Mouse (Mus musculus): Measurements from ENCODE around the gene Etv2.

Etv2 gene

DNA sequence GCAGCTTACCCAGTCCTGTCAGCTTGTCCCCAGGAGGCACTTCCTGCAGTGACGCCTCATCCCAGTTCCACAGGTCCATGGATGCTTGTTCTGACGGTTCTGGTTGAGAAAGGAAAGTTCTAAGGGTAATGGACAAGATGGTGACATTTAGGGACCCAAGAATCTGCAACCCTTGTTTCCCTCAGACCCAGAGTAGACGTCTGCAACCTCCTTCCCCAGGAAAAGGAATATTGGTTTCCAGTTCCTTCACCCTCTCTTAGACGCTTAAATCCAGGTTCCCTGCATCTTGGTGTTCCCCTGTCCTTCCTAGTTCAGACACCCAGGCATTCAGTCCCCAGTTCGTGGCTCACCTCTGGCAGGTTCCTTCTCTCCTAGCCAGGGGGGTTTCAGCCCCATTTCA, at the start of gene Etv2:
Etv2 (minus strand) TSS at position 101 of the 400 bp plus-strand sequence.
- no peak for DNase-seq (ENCODE audit: low read depth)

DNA sequence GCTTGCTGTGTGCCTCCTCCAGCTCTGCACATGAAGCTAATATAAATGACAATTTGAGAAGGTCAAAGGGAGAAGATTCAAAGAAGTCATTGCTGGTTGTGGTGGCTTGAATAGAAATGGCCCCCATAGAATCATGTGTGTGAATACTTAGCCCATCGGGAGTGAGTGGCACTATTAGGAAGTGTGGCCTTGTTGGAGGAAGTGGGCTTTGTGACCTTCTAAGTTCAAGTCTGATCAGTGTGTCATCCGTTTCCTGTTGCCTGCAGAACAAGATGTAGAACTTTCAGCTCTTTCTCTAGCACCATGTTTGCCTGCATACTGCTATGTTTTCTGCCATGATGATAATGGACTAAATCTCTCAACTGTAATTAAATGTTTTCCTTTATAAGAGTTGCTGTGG, 47.8 kb upstream of the Etv2 start:
- DNase-seq (ENCODE audit: low read depth), result peak; percentile 62

DNA sequence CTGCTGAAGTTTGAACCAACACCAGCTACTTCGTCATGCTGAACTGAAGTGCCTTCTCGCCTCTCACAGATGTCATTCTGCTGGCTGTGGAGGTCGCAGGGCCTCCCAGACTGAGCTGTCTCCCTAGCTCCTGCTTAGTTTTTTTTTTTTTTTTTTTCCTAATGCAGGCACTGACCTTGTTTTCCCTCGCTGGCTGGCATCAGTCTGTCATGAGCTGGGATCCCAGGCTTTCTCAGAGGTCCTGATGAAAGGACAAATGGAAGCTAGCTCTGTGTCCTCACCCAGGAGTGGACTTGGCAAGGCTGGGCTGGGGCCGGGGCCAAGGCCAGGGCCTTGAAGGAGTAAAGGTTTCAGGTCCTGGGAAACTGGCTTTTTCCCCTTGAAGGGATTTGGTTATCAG, 46.2 kb upstream of the Etv2 start:
- no peak for DNase-seq (ENCODE audit: low read depth)

DNA sequence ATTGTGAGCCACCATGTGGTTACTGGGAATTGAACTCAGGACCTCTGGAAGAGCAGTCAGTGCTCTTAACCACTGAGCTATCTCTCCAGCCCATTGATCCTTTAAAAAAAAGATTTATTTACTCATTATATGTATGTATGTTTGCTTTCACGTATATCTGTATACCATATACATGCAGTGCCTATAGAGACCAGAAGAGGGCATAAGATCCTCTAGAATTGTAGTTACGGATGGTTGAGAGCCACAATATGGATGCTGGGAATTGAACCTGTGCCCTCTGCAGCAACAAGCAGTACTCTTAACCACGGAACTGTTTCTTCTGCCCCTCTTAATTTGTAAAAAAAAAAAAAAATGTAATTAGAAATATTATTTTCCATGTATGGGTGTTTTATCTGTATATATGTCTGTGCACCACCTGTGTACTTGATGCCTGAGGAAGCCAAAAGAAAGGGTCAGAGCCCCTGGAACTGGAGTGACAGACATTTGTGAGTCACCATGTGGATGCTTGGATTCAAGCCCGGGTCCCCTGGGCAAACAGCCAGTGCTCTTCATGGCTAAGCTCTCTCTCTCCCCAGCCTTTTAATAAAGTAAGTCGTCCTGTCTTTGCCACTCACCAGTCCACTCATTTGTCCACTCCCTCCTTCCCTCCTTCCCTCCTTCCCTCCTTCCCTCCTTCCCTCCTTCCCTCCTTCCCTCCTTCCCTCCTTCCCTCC, 42.8 kb upstream of the Etv2 start:
- DNase-seq (ENCODE audit: low read depth), result peak; percentile 25

DNA sequence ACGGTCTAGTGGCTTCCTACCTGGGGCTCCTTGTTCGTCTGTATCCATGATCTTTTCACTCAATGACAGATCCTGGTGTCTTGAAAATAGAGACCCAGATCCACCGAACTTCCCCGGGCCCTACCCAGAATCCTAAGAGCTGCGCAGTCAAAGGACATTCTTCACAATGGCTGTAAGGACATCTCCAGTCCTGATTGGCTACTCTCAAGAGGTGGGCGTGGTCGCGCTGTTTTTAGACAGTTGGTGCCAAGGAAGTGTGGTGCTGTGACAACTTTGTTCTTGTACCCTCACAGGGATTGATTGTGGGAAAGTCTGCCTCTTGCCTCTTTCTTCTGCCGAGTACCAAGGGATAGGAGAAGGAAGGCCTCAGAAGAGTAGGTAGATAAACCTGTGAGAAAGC, 35.8 kb upstream of the Etv2 start, which contains the start of gene Pmis2:
Pmis2 (minus strand) TSS at position 126 of the 400 bp plus-strand sequence.
- DNase-seq (ENCODE audit: low read depth), result no peak

DNA sequence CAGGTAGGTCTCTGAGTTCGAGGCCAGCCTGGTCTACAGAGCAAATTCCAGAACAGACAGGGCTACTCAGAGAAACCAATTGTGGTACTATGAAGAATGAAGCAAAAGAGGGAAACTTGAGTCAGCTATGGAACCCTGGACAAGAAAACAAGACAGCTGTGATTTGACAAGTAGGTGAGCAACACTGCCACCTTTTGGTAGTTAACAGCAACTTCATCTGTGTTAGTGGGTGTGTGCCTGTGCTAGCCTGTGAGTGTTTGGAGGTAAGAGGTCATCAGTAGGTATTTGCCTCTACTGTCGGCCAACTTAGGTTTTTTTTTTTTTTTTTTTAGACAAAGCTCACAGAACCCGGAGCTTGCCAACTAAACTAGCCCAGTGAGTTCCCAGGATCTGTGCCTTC, 33.6 kb upstream of the Etv2 start:
- peak; percentile 81 for DNase-seq (ENCODE audit: low read depth)

DNA sequence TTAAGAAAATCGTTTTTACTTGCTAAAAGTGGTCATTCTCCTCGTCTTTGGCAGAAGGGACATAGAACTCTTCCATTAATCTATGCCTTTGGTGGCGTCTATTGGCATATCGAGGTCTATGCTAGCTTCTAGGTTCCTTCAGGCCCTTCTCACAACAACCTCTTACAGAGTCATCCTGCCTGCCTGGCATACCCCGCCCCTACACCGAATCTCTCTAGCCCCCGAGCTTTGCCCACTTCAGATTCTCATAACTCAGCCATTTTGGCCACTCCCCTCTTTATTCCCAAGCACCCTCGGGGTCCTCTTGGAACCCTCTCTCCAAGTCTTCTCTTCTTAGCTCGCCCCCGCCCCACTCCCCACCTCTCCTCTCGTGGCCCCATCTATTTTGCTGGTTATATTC, 29.7 kb upstream of the Etv2 start:
- no peak for DNase-seq (ENCODE audit: low read depth)

DNA sequence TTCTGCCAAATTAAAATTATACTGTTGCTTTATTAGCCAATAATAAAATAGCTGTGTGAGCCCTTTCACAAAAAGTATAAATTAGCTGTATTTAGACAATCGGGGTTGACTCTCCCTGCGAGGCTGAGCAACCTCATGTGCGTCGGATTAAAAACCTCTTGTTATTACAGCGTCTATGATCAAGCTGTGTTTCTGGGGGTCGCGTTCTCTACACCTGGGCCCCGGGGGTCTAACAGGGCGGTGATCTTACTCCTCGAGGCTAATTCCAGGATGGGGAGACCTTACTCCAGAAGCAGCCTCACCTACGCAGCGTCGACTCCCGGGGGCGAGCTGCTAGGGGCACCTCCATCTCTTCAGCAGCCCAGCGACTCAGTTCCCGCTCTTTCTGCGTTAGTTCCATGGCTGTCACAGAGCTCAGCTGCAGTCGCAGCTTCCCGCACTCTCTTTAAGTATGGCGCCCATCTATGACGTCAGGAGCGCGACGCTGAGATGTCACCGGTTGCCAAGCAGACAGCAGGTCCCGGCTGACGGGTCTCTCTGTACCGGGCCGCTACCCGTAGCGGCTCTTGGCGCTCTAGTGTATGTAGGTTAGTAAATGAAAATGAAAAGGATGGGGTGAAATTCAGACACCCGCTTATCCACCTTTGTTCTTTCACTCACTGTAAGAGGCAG, 29.0 kb upstream of the Etv2 start, which contains the start of gene Haus5:
Haus5 (minus strand) TSS at position 466 of the 672 bp plus-strand sequence.
- peak; percentile 95 for DNase-seq (ENCODE audit: low read depth)

DNA sequence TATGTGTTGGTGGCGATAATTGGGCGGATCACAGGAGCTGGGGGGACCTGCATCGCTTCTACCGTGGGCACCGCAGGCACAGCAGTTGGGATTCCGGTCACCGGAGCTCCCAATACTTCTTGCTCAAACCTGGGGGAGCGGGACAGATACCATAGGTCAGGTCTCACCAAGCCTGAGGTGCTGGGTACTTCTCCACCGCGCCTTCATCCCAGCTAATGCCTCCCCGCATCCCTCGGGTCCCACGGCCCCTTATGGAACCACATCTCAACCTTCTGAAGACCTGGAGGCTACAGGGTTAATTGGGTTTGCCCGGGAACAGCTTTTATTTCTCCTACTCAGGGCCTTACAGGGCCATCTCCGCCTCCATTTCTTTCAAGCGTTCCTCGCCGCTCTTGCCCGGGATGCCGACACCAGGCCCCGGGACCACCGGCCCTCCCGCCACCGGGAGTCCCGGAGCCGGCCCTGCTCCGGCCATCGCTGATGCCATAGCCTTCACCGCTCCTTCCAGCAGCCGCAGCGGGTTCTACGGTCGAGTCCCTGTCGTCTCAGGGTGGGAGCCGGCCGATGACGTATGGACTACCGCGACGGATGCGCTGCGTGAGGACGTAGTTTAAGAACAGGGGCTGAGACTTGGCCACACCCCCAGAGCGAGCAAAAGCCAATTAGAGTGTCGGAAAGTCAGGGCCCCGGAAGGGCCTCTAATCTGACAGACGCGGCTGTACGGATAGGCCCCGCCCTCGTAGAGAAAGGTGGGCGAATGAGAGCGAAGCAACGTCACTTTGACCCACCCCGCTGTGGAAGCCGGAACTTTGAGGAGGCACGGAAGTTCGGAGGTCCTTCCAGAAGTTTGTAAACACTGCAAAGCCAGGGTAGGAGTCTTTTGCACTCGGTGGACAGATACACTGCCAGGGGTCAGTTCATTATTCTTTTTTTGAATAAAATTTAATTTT, 14.2 kb upstream of the Etv2 start, which contains the start of gene Rbm42:
Rbm42 (minus strand) TSS at position 727 of the 950 bp plus-strand sequence.
- peak; percentile 99 for DNase-seq (ENCODE audit: low read depth)

DNA sequence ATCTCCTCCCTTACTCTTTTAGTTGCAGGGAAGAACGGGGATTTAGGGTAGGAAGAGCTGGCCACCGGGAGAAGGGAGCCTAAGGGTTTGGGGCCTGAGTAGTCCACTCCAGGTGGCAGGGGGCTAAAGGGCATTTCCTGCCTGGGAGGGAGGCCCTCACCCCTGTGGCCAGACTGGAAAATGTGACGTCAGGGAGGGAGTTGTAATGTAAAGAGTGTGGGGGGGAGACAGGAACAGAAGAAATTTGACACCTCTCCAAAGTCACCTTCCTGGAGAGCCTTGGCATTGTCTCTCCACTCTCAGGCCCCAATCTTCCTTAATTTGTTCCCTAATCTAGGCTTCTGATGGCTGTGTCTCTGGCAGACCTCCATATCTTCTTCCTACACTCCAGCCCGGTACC, 3.4 kb upstream of the Etv2 start:
- peak; percentile 50 for DNase-seq (ENCODE audit: low read depth)

DNA sequence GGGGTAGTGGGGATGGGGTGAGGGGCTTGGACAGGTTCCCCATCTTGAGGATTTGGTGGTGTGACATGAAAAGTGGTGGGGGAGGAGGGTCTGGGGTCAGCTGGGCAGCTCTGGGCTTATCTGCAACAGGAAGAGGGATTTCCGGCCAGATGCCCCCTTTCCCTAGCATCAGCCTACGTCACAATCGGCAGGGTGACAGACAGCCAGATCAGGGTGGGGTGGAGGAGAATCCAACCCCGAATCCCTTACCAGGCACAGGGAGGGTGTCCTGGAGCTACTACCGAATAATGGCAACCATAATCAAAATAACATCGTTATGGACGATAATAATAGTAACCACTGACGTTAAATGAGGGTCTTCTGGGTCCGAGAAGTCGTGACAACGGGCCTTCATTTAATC, 743 bp upstream of the Etv2 start:
- DNase-seq (ENCODE audit: low read depth), result no peak

DNA sequence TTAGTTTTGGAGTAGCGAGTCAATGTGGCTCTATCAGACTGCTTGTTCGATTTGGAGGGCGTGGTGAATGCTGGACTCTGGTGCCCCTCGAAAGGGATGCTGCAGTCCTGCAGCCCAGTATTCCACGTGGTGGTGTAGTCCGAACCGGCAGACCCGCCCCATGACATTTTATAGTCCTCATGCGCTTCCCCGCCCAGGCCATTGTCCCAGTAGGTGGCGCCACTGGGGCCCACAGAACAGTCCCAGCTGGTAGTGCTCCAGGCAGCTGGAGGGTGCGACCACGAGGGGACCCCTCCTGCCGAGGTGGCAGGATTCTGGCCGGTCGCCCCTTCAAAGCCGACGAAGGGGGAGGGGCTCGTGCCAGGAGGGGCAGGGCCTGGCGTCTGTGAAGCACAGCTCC, 1.0 kb downstream of the Etv2 start:
- peak; percentile 46 for DNase-seq (ENCODE audit: low read depth)

DNA sequence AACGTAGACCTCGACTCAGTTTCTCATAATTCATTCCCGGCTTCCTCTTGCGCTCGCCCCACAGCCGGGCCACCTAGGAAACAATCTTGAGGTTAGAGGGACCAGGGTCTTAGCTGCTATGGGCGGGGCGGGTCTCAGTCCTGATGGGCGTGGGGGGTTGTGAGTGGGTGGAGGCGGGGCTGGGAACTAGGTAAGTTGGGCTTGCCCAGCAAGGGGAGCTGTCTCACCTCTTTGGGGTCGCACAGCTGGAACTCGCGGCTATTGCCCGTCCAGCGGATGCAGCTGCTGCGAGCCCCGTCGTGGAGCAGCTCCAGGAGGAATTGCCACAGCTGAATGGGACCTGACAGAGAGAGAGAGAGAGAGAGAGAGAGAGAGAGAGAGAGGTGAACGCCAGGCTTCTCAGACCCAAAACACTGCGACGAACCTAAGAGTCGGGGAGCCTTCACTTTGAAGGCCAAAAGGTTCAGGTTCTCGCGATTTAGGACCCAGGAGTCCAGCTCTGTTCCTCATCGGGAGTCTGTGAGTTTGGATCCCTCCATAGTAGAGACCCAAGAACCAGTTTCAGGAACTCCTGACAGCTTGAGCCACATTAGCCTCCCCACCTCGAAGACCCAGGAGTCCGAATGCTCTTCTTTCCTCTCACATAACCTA, 1.8 kb downstream of the Etv2 start:
- no peak for DNase-seq (ENCODE audit: low read depth)

DNA sequence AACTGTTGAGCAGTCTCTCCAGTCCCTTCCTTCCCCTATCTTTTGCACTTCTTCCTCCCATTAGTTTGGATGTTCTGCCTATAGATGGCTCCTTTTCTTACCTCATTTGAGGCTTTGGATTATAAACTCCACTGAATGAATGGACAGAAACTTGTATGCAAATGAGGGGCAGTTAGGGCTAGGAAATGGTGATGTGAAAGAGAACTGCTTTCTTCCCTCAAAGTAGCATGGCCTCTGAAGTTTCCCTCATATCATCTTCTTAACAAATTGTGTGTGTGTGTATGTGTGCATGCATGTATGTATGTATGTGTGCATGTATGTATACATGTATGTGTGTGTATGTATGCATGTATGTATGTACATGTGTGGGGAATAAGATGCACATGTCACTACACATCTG, 6.6 kb downstream of the Etv2 start:
- no peak for DNase-seq (ENCODE audit: low read depth)

DNA sequence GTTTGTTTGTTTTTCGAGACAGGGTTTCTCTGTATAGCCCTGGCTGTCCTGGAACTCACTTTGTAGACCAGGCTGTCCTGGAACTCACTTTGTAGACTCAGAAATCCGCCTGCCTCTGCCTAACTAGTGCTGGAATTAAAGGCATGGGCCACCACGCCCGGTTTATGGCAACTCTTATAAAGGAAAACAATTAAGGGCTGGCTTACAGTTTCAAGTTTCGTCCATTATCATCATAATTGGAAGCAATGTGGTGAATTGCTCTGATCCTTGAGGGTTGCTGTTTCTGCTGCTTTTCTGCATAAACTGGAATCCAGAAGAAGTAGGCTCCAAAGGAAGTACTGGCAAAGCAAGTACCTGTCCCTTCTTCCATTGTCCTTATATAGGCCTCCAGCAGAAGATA, 9.0 kb downstream of the Etv2 start:
- DNase-seq (ENCODE audit: low read depth), result no peak

DNA sequence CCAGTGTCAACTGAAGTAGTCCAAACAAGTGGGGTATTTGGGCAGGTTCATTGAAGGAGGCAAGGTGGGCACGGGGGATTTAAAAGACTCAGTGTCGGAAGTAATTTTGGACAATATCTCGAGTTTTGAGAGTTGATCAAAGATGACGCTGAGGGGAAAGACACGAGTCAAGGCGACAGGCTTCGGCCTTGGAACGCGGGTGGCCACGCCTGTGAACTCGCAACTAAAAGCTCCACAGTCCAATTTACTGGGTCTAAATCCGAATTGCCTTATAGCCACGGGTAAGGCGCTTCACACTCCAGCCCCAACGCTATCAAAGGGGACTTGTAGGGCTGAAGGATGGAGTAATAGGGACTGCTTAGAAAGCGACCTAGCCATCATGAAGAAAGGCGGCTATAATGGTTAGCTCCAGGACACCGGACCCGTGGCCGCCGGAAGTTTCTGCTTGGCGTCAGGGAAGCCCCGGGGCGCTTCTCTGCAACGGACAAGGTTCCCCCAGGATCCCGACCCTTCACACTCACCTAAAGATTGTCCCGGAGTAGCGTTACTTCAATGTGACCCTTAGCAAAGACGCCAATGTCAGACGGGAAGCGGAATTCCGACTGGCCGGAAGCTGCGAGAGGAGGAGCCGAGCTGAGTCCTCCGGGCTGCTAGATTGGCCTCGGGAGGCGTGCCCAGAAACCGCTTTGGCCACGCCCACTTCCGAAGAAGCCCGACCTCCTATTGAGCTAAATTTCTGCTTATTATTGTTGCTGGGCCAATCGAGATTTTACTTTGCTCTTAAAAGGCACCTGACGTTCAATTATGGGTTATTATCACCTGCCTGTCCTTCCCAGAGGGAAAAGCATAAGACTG, 9.9 kb downstream of the Etv2 start, which contains the start of gene Cox6b1:
Cox6b1 (minus strand) TSS at position 622 of the 855 bp plus-strand sequence.
- DNase-seq (ENCODE audit: low read depth), result peak; percentile 96

DNA sequence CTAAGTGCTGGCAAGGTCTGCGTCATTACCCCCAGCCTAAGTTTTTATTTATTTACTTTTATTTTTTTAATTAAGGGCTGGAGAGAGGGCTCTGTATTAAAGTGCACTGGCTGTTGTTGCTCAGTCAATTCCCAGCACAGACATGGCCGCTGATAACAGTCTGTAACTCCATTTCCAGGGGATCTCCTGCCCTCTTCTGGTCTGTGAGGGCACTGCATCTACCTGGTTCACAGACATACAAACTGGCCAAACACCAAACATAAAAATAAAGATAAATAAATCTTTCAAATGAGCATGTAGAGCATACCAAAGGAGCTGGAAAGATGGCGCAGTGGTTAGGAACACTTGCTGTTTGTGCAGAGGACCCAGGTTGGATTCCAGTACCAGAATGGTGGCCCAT, 16.4 kb downstream of the Etv2 start:
- peak; percentile 46 for DNase-seq (ENCODE audit: low read depth)

DNA sequence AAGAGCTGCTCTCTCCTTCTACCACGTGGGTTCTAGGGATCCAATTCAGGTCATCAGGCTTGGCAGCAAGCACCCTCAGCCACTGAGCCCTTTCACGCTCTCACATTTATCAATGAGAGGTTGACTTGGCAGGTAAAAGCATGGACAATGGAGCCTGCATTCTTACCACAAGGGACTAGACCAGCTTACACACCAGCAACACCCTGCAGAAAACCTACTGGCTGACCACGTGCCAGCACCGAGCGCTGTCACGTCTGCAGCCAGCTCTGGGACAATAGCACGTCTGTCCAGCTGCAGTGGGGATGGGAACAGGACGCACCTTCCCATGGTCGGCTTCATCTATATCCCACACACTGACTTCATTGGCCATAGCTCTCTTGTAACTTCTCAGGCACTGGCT, 17.0 kb downstream of the Etv2 start:
- DNase-seq (ENCODE audit: low read depth), result no peak

DNA sequence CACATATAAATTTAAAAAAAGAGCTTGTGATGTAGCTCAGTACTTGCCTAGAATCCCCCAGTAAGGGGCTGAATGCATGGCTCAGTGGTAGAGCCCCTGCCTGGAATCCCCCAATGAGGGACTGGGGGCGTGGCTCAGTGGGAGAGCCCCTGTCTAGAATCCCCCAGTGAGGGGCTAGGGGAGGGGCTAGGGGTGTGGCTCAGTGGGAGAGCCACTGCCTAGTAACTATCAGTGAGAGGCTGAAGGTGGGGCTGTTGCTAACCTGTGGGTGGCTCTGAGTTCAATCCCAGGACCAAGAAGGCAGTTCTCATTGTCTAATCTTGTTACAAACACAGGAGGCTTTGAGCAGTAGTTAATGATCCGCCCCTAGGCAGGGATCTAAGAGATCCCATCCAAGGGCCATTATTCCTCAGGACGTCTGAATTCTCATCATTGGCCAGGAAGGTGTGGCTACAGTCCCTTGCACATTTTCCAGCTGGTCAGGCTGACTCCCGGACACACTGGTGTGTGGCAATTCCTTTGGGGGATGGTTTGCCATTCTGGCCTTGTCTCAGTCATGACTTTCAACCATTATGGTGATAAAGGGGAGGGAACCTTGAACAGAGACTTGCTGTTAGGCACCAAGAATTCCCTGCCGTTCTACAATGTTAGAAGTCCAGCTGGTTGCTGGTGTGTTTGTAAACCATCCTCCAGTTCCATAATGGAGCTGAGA, 20.4 kb downstream of the Etv2 start:
- DNase-seq (ENCODE audit: low read depth), result no peak

DNA sequence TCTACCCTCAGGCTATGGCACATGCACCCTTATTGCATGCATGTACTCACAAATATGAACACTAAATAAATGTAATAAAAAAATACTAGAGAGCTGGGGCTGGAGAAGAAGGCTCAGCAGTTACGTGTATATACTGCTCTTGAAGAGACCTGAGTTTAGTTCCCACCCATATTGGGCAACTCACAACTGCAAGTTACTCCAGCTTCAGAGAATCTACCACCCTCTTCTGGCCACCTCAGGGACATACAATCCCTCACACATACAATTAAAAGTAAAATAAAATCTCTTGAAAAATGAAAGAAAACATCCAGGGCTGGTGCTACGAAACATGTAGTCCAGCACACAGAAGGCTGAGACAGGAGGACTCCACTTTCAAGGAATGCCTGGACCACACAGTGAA, 21.2 kb downstream of the Etv2 start:
- DNase-seq (ENCODE audit: low read depth), result peak; percentile 85
